Mouse (Mus musculus) embryonic fibroblast, embryonic 13.5 days (primary cell): ENCODE measurements at regions not wholly inside any gene's neighbourhood (a gene's known extent, or its start where the extent isn't known, plus 50 kb on each side); places are given as distances from the start of the nearest gene placed in this dataset.

Source experiments
- CTCF ChIP-seq: IDR thresholded peaks from 2 replicates; pipeline ENCODE4 v1.5.1; 2011; ENCODE audit warnings: mild to moderate bottlenecking, control low read depth, low read length, moderate library complexity, borderline replicate concordance; ENCODE audit not compliant: insufficient read depth
- POLR2A ChIP-seq: IDR thresholded peaks from 2 replicates; pipeline ENCODE4 v1.6.1; 2011; ENCODE audit warnings: low read depth, mild to moderate bottlenecking, control low read depth, low read length, moderate library complexity

GRCm38 (mm10) chr16:76741141-76741540, 272.4 kb upstream of the Usp25 start:
- TF ChIP-seq CTCF (no peak), POLR2A (no peak)
